Mouse (Mus musculus): Measurements from ENCODE around the gene Ccdc115. TPM values are rescaled to one million over a fixed set of nuclear protein-coding genes. Genes with fewer than 3 reads are reported as not detected.
A peak's percentile ranks its signal among the peaks of the same experiment; 100 is the strongest.

Gene Ccdc115
- polyA plus RNA-seq (2014; fragmentation: Nextera tagmentation; extraction: Ambion mirVana): 52.6 and 53.8 TPM in 2 replicates

DNA sequence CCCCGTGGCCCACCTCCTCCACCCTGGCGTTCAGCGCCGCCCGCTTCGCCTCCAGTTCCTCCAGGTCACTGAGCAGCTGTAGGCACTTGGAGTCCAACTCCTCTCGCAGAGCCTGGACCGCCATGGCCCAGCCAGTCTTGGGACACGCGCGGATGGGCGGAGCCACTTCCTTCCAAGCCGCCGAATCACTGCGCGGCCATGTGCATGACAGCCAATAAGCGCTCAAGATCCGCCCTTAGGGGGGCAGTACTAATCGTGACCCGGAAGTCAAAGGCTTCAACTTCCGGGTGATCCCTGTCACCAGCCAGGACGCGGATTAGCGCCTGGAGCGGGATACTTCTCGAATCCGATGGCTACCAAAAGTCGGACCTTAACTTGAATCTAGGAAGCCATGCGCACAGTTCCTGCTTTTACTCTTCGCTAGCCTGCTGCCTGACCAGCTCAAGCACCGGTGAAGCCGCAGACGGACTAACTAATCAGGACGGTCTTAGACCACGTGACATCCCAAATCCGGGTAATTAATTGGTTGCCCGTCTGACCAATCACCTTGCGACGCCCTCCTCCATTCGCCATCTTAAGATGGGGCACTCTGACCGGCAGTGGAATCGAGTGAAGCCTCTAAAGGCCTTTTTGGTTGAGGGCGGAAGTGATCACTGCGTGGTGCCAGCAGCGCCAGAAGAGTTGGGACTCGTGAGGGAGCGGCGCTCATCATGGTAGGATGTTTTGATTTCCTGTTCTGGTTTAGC lies at the start of gene Ccdc115, which contains the start of gene Imp4:
TSS of gene Ccdc115 (minus strand) at position 458 of the 746 bp plus-strand sequence.
TSS of gene Imp4 (plus strand) at position 637 of the 746 bp plus-strand sequence.
- H3K27ac ChIP-seq (replicated peaks; ENCODE audit: low read depth, low read length): no peak within 1 kb of the TSS
- under 1% methylated on average over 48 of the region's 48 CpGs for WGBS
- peak; percentile 96 for ATAC-seq (ENCODE audit: insufficient number of reproducible peaks, low FRiP score, low TSS enrichment, low read depth)

DNA sequence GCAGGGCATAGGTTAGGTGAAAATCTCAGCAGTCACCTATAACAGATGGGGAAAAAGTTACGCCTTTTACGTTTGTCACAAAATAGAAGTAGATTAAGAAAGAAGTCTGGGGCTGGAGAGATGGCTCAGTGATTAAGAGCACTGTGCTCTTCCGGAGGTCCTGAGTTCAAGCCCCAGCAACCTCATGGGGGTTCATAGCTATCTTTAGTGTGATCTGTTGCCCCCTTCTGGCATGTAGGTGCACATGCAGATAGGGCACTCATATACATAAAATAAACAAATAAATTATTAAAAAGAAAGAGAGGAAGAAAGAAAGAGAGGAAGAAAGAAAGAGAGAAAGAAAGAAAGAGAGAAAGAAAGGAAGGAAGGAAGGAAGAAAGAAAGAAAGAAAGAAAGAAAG lies 47.9 kb upstream of the Ccdc115 start:
- H3K4me1 ChIP-seq (ENCODE audit: control insufficient read depth, insufficient read depth, low read length): no peaks in the 10 kb centered on the region; the same call in 1 of the 2 replicates
- no peak overlapping the region for H3K4me3 ChIP-seq (ENCODE audit: low read depth, low read length)
- no peak overlapping the region for H3K4me2 ChIP-seq (ENCODE audit: low read depth, severe bottlenecking)
- DNase-seq (ENCODE audit: low spot score) (no peak), ATAC-seq (ENCODE audit: insufficient number of reproducible peaks, low FRiP score, low TSS enrichment, low read depth) (no peak)
- no peaks in the 10 kb centered on the region for H3K9me3 ChIP-seq (ENCODE audit: control insufficient read depth, low read length)
- no peaks in the 10 kb centered on the region for H3K36me3 ChIP-seq (ENCODE audit: control insufficient read depth, insufficient read depth, low read length)
- H3K9ac ChIP-seq (ENCODE audit: low read length): no peak overlapping the region
- no peaks in the 10 kb centered on the region for H3K27me3 ChIP-seq (ENCODE audit: control insufficient read depth, insufficient read depth, low read length)
- WGBS: 94% methylated on average over 3 of the region's 3 CpGs
- no peak overlapping the region for H3K27ac ChIP-seq (replicated peaks; ENCODE audit: low read depth, low read length)

More for the DNA sequence above, at the start of gene Ccdc115, which contains the start of gene Imp4:
- H3K9me3 ChIP-seq (ENCODE audit: control insufficient read depth, low read length): no peaks in the 10 kb centered on the region
- H3K27me3 ChIP-seq (ENCODE audit: control insufficient read depth, insufficient read depth, low read length): no peaks in the 10 kb centered on the region
- peak within 1 kb of the TSS; percentile 66 for H3K9ac ChIP-seq (ENCODE audit: low read length)
- H3K4me1 ChIP-seq (ENCODE audit: control insufficient read depth, insufficient read depth, low read length): peaks cover 4% of the 10 kb centered on the region; the same call in 1 of the 2 replicates
- peak within 1 kb of the TSS; percentile 61 for H3K4me2 ChIP-seq (ENCODE audit: low read depth, severe bottlenecking)
- H3K4me3 ChIP-seq (ENCODE audit: low read depth, low read length): peak within 1 kb of the TSS; percentile 72
- peak; percentile 97 for DNase-seq (ENCODE audit: low spot score)
- H3K36me3 ChIP-seq (ENCODE audit: control insufficient read depth, insufficient read depth, low read length): peaks cover 14% of the 10 kb centered on the region

GRCm38 (mm10) chr1:34485461-34486188 lies 46.2 kb upstream of the Ccdc115 start:
- no peaks in the 10 kb centered on the region for H3K36me3 ChIP-seq (ENCODE audit: control insufficient read depth, insufficient read depth, low read length)
- H3K4me2 ChIP-seq (ENCODE audit: low read depth, severe bottlenecking): peak overlapping the region; percentile 33
- H3K27ac ChIP-seq (replicated peaks; ENCODE audit: low read depth, low read length): no peak overlapping the region
- no peaks in the 10 kb centered on the region for H3K9me3 ChIP-seq (ENCODE audit: control insufficient read depth, low read length)
- no peaks in the 10 kb centered on the region for H3K27me3 ChIP-seq (ENCODE audit: control insufficient read depth, insufficient read depth, low read length)
- H3K4me3 ChIP-seq (ENCODE audit: low read depth, low read length): no peak overlapping the region
- H3K4me1 ChIP-seq (ENCODE audit: control insufficient read depth, insufficient read depth, low read length): peaks cover 5% of the 10 kb centered on the region
- WGBS: 7% methylated on average over 25 of the region's 25 CpGs
- DNase-seq (ENCODE audit: low spot score) (peak; percentile 47), ATAC-seq (ENCODE audit: insufficient number of reproducible peaks, low FRiP score, low TSS enrichment, low read depth) (0 out of 2 replicates have a peak, but pooled peaks have one; percentile 60)
- H3K9ac ChIP-seq (ENCODE audit: low read length): no peak overlapping the region

- H3K27me3 ChIP-seq (ENCODE audit: control insufficient read depth, insufficient read depth, low read length): no peaks in the 10 kb centered on the region
- DNase-seq (ENCODE audit: low spot score) (no peak), ATAC-seq (ENCODE audit: insufficient number of reproducible peaks, low FRiP score, low TSS enrichment, low read depth) (no peak)
- H3K4me3 ChIP-seq (ENCODE audit: low read depth, low read length): no peak overlapping the region
- H3K4me2 ChIP-seq (ENCODE audit: low read depth, severe bottlenecking): no peak overlapping the region
- H3K4me1 ChIP-seq (ENCODE audit: control insufficient read depth, insufficient read depth, low read length): peaks cover 6% of the 10 kb centered on the region
- no peaks in the 10 kb centered on the region for H3K9me3 ChIP-seq (ENCODE audit: control insufficient read depth, low read length)
- no peak overlapping the region for H3K27ac ChIP-seq (replicated peaks; ENCODE audit: low read depth, low read length)
- no peak overlapping the region for H3K9ac ChIP-seq (ENCODE audit: low read length)
- WGBS: 73% methylated on average over 10 of the region's 10 CpGs
- H3K36me3 ChIP-seq (ENCODE audit: control insufficient read depth, insufficient read depth, low read length): no peaks in the 10 kb centered on the region
Observed at GRCm38 (mm10) chr1:34484470-34484869, 45.0 kb upstream of the Ccdc115 start.

- DNase-seq (ENCODE audit: low spot score) (no peak), ATAC-seq (ENCODE audit: insufficient number of reproducible peaks, low FRiP score, low TSS enrichment, low read depth) (no peak)
- Histone ChIP-seq H3K9ac (ENCODE audit: low read length) (no peak overlapping the region), H3K27me3 (ENCODE audit: control insufficient read depth, insufficient read depth, low read length) (no peaks in the 10 kb centered on the region), H3K27ac (replicated peaks; ENCODE audit: low read depth, low read length) (no peak overlapping the region), H3K36me3 (ENCODE audit: control insufficient read depth, insufficient read depth, low read length) (no peaks in the 10 kb centered on the region), H3K4me1 (ENCODE audit: control insufficient read depth, insufficient read depth, low read length) (peaks cover 8% of the 10 kb centered on the region), H3K4me2 (ENCODE audit: low read depth, severe bottlenecking) (no peak overlapping the region), H3K4me3 (ENCODE audit: low read depth, low read length) (no peak overlapping the region), H3K9me3 (ENCODE audit: control insufficient read depth, low read length) (no peaks in the 10 kb centered on the region)
- 49% methylated on average over 5 of the region's 5 CpGs for WGBS
Observed at GRCm38 (mm10) chr1:34481920-34482669, 42.6 kb upstream of the Ccdc115 start.

DNA sequence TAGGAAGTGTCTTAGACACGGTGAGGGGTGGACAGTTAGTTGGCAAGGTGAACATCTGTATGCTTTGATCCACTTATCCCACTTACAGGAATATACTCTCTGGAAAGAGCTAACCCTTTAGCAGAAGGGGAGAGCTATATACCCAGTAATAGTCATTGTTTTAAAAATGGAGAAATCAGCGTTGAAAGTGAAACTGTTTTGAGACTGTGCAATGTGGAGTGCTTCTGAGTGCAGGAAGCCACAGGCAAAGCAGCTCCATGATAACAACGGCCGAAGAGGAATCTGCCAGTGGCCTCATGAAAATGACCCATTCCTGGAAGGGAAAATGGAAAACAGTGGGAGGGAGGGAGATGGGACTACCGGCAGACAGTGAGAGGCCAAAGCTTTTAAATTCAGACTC lies 41.3 kb upstream of the Ccdc115 start:
- ATAC-seq (ENCODE audit: insufficient number of reproducible peaks, low FRiP score, low TSS enrichment, low read depth): no peak
- Histone ChIP-seq H3K27ac (replicated peaks; ENCODE audit: low read depth, low read length) (no peak overlapping the region), H3K36me3 (ENCODE audit: control insufficient read depth, insufficient read depth, low read length) (no peaks in the 10 kb centered on the region), H3K4me1 (ENCODE audit: control insufficient read depth, insufficient read depth, low read length) (peaks cover 8% of the 10 kb centered on the region), H3K4me2 (ENCODE audit: low read depth, severe bottlenecking) (no peak overlapping the region), H3K9ac (ENCODE audit: low read length) (no peak overlapping the region), H3K4me3 (ENCODE audit: low read depth, low read length) (no peak overlapping the region), H3K27me3 (ENCODE audit: control insufficient read depth, insufficient read depth, low read length) (no peaks in the 10 kb centered on the region), H3K9me3 (ENCODE audit: control insufficient read depth, low read length) (no peaks in the 10 kb centered on the region)
- no peak for DNase-seq (ENCODE audit: low spot score)
- 78% methylated on average over 5 of the region's 5 CpGs for WGBS

- 24% methylated on average over 11 of the region's 11 CpGs for WGBS
- H3K4me2 ChIP-seq (ENCODE audit: low read depth, severe bottlenecking): no peak overlapping the region
- H3K4me3 ChIP-seq (ENCODE audit: low read depth, low read length): no peak overlapping the region
- ATAC-seq (ENCODE audit: insufficient number of reproducible peaks, low FRiP score, low TSS enrichment, low read depth) (0 out of 2 replicates have a peak, but pooled peaks have one; percentile 39), DNase-seq (ENCODE audit: low spot score) (peak; percentile 44)
- H3K9me3 ChIP-seq (ENCODE audit: control insufficient read depth, low read length): no peaks in the 10 kb centered on the region
- H3K9ac ChIP-seq (ENCODE audit: low read length): no peak overlapping the region
- peaks cover 8% of the 10 kb centered on the region for H3K4me1 ChIP-seq (ENCODE audit: control insufficient read depth, insufficient read depth, low read length)
- no peaks in the 10 kb centered on the region for H3K36me3 ChIP-seq (ENCODE audit: control insufficient read depth, insufficient read depth, low read length)
- H3K27me3 ChIP-seq (ENCODE audit: control insufficient read depth, insufficient read depth, low read length): no peaks in the 10 kb centered on the region
- H3K27ac ChIP-seq (replicated peaks; ENCODE audit: low read depth, low read length): no peak overlapping the region
Observed at GRCm38 (mm10) chr1:34478891-34479655, 39.6 kb upstream of the Ccdc115 start.
